Mouse (Mus musculus): Measurements from ENCODE around the gene Cdhr3.

- TF ChIP-seq CTCF (IDR thresholded peaks at IDR 0.05) (no peak), EP300 (IDR thresholded peaks at IDR 0.05; ENCODE audit: insufficient read depth, low read depth, low read length) (no peak), POLR2A (IDR thresholded peaks at IDR 0.05; ENCODE audit: insufficient read depth, low read depth, low read length) (no peak)
Measured at GRCm38 (mm10) chr12:33128121-33128520, 35.4 kb upstream of the Cdhr3 start.
